Mouse (Mus musculus) urinary bladder, postnatal 36 days (tissue): Measurements from ENCODE around the gene Homez.

ENCODE experiments used
- DNase-seq, 2 experiments: peaks; one replicate each; pipeline ENCODE4 v3.0.0; 2022; ENCODE audit warnings: low spot score in 2 of 2, mixed read lengths in 1 of 2

The Homez gene

DNA sequence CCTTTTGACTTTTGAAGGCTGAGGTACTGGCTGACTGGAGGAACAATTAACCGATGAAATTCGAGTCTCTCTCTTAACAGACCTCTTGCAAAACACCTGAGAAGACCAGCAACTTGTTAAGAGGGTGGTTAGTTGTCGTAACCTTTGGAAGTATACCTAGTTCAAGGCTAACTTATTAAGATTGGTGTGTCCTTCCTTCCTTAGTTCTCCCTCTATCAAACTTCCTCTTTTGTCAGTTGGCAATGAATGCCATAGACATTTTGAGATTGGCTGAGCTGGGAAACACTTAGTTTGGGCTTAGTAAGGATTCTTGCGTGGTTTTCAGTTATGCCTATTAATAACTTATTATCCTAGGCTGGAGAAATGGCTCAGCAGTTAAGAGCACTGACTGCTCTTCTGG lies 2.7 kb downstream of the Homez start:
- DNase-seq: no peak

DNA sequence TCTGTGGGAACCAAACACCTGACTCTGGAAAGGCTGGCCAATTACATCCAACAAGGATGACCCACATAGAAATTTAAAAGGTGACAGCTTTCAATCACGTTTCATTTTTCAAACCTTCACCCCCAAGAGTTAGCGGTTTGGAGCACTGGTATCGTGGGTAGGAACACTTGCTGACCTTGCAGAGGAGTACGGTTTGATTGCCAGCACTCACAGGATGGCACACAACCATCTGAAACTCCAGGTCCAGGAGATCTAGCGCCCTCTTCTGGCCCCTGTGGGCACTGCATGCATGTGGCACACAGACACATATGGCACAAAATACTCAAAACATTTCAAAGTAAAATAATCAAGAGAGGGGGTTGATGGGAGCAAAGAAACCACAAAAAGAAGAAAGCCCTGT lies 3.8 kb downstream of the Homez start:
- no peak for DNase-seq

DNA sequence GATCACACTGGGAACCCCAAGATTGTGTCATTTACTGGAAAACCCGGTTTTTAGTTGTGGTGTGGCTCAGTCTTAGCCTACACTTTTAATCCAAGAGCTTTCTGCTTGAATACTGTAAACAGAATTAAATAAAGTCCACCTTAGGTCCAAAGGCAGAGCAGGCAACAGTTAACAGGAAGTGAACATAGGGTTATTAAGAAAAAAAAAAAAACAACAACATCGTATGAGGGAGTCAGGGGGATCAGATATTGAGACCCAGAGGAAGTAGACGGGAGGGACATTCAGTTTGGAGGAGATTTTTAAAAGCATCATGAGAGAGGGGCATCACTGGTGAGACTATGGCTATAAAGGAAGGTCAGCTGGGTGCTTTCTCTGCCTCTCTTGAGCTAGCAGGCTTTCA lies 4.5 kb downstream of the Homez start:
- no peak for DNase-seq

DNA sequence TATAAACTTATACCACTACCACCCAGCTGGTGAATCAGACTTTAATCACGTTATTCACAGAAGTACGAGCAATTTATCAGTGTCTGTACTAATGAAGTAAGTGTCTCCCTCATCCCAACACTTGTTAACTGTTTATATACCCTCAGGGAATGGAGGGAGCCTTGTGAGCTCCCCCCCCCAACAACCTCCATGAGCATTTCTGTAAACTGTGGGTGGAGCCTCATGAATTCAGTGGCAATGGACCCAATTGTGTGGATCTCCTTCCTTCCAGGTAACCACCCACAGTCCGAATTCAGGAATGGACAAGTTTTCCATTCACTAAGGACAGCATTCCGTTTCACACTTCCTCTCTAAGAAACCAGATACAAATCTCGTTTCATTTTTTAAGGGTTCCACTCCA lies 5.1 kb downstream of the Homez start:
- DNase-seq: no peak

DNA sequence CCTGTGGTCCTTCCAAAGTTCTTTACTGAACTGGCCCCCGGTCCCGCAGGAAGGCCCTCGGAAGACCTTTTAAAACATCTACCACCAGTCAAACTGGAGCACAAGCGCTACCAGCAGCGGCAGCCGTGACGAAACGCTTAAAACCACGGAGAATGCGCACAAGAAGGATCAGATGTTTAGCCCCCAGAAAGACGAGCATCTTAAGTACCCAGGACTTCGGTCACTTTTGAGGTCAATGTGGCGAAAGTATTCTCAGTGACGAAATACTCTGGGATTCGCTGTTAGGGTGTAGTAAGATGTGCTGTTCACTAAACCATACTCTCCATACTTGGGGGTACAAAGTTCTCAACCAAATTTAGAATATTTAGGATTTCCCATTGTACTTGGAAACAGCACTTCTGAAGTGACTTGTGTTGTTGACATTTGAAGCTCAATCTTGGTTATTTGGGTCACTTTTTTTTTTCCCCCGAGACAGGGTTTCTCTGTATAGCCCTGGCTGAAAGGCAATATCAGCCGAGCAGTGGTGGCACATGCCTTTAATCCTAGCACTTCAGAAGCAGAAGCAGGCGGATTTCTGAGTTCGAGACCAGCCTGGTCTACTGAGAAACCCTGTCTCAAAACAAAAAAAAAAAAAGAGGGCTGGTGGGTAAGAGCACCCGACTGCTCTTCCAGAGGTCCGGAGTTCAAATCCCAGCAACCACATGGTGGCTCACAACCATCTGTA lies 6.3 kb downstream of the Homez start:
- no peak for DNase-seq

DNA sequence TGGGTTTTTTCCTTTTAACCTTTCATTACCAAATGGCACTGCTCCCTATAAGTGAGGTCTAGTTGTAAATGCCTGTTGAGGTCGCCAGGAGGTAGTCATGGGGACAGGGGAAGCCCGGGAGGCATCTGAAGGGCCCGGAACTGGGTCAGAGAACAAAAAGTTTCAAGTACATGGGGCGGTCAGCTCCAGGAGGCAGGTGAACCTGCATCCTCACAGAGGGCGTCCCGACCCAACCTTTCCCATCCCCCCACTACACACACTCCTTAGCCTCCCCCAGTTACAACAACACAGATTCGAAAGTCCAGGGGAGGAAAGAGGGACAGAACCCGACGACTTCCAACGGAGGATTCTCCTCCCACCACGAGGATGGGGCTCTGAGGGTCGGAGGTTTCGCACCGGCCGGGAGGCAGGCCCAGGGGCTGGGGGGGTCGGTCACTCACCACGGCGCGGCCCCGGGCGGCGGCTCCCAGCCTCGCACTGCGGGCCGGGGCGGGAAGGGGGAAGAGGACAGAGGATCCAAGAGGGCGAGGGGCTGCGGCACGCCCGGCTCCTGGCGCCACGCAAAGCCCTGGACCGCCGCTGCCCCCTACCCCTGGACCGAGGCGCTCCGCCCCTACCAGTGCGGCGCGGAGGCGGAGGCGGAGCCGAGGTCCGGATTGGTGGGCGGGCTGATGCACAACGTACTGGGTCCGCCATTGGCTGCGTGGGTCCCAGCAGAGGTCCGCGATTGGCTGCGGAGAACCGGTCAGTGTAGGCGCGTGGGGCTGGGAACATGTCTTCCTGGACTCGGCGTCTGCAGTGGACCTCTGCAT lies 7.1 kb downstream of the Homez start:
- peak; percentile 82 to 93 for DNase-seq

DNA sequence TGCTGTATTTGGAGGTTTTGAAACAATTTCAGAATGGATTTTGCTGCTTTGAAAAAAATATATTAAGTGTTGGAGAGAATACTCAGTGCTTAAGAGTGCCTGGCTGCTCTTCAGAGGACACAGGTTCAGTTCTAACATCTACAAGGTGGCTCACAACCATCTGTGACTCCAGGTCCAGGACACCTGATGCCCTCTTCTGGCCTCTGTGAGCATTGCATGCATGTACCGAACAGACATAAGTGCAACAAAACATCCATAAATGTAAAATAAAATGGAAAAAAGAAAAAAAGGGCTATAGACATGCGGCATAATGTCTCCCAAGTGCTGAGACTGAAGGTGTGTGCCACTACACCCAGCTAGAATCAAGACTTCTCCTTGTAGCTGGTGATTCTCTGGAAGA lies 10.2 kb downstream of the Homez start:
- DNase-seq: peak; percentile 44 to 53

DNA sequence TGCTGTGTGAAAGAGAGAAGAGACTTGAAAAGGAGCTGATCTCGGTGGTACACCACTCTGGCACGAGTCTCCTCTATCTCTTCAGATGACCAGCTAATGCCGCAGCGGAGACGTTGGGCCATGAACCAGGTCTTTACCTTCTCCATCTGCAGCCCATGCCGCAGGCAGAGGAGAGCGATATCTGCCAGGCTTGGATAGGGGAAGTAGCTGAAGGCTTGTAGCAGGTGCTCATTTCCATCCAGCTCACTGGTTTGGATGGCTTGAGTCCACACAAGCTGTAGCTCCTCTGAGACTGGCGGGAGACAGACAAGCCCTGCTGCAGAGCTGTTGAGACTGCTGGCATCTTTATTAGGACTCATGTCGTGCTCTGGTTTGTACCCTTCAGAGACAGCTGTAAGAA lies 12.9 kb downstream of the Homez start:
- no peak for DNase-seq

DNA sequence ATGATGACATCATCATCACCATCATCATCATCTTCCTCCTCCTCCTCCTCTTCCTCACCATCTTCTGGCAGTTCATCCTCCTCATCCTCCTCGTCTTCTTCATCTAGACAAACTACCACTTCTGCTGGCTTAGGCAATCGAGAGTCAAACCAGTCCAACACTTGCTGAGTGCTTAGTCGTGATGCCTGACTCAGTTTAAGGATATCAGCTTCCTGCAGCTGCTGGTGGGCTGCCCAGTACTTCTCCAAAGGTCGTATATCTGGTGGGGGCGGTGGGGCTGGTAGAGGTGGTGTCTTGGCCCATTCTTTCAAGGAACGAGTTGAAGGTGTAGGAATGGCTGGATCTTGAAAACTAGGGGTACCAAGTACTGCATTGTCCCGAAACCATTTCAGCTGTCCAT lies 14.1 kb downstream of the Homez start:
- no peak for DNase-seq

DNA sequence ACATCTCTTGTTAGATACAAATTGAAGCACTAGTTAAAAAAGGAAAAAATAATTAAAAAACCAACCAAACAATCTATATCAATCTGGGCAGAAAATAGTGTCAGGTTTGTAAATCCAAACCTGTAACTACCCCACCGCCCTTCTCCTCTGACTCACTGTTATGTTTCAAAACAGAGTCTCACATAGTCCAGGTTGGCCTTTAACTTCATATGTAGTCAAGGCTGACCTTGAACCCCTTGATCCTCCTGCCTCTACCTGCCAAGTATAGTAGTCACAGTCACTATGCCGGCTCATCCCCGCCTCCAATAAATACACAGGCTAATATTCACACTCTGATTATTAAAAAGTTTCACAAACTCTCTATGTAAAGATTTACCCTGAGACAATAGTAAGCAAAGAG lies 15.0 kb downstream of the Homez start:
- DNase-seq: no peak

DNA sequence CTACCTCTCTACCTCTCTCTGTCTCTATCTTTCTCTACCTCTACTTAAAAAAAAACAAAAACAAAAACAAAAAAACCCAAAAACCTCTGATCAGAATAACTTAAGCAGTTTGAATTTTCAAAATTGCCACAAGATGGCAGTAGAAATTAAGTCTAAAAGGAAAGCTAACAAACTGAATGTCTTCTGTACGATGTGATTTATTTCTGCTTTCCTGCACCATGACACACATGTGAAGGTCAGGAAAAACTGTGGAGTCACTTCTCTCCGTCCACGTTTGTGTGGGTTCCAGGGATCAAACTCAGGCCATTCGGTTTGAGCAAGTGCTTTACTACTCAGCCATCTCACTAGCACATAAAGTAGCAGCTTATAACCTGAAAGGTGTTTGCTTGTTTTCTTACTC lies 27.3 kb downstream of the Homez start:
- peak in 1 of 2 experiments; percentile 11 for DNase-seq

DNA sequence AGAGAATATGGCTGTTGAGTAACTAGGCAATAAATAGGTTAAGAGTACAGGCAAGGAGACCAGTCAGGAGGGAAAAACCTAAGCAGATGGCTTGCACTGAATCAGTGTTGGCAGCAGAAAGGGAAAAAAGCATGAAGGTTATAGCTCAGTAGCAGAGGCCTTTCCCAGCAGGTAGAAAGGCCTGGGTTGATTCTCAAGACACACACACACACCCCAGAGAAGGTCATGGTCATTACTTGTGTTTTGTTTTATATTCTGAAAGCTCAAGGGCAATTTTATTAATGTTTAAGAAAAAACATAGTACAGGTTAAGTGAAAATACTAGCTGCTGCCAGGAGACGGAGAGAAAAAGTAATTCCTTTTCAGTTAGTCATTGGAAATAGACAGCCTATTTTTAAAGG lies 47.0 kb downstream of the Homez start:
- no peak for DNase-seq

DNA sequence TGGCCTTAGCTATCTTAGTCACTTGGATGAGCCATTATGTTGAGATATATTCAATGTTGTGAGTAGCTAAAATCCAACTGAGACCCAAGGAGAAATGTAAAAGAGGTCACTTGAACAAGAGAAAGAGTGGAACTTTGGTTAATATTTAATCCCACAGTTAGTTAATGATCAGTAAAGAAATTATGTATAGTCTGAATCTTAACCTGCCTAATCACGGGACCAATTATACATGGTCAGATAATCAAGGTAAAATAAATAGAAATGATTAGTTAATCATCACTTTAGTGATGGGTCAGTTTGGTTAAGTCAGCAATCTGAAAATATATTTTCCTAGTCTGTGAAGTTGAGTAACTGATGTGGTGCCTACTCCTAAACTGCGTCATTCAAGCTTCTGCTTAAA lies 48.5 kb downstream of the Homez start:
- DNase-seq: no peak

DNA sequence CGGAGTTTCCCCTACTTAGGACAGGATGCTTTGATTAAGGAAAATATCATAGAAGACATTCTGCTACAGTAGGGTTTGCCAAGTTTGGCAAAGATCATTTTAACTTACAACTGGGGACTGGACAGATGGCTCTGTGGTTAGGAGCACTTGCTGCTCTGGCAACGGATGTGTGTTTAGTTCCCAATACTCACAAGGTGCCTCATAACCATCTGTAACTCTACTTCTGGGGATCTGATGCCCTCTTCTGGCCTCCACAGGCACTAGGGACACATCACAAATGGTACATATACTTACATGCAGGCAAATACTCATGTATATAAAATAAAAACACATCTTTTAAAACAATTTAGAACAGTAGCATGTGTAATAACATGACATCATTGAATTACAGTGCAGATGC lies 53.0 kb downstream of the Homez start:
- no peak for DNase-seq

DNA sequence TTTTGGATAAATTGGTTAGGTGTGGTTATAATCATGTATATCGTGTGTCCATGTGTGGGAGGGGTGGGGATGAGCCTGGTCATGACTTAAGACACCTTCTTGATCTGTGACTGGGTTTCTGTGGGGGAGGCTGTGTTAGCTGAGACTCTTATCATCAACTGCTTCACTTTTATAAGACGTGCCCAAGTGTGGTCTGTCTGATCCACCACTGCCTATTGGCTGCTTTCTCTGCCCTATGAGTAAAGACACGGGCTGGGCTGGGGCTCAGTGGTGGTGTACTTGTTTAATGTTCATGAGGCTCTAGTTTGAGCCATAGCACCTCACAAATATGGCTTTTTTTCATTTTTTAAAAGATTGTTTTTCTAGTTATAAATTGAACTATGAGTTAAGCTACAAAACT lies 55.0 kb downstream of the Homez start:
- no peak for DNase-seq

DNA sequence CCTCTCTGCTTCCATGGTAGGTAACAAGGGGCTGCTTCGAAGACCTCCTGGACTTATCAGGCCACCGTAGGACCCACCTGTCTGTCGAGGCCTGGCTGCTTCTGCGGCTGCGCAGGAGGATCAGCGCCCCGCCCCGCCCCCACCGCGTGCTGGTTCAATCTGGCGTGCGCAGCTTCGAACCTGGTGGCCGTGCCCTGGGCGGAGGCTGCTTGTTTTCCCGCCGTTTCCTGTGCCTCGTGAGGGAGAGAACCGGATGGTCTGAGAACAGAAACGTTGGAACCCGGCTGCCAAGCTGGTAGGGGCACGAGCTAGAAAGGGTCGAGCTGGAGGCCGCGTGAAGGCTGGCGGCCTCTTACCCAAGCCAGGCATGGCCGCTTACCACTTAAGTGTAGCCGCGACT lies 56.8 kb downstream of the Homez start, which contains the start of gene Rnf212b:
Rnf212b (plus strand) TSS at position 151 of the 400 bp plus-strand sequence.
- no peak for DNase-seq

DNA sequence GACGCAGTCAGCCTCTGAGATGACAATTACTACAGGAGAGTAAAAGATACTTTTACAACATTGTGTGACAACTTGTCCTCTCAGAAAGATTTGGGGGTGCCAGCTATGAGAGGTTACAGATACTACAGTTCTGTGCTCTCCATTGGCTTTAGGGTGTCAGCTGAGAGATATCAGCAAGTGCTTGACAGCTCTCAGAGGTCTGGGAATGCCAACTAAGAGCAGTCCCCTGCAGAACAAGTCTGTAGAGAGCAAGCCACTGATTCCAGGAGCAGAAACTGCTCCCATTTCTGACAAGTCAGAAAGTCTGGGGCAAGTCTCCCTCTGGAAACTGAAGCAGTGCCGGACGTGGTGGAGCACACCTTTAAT lies 61.1 kb downstream of the Homez start:
- DNase-seq: no peak

DNA sequence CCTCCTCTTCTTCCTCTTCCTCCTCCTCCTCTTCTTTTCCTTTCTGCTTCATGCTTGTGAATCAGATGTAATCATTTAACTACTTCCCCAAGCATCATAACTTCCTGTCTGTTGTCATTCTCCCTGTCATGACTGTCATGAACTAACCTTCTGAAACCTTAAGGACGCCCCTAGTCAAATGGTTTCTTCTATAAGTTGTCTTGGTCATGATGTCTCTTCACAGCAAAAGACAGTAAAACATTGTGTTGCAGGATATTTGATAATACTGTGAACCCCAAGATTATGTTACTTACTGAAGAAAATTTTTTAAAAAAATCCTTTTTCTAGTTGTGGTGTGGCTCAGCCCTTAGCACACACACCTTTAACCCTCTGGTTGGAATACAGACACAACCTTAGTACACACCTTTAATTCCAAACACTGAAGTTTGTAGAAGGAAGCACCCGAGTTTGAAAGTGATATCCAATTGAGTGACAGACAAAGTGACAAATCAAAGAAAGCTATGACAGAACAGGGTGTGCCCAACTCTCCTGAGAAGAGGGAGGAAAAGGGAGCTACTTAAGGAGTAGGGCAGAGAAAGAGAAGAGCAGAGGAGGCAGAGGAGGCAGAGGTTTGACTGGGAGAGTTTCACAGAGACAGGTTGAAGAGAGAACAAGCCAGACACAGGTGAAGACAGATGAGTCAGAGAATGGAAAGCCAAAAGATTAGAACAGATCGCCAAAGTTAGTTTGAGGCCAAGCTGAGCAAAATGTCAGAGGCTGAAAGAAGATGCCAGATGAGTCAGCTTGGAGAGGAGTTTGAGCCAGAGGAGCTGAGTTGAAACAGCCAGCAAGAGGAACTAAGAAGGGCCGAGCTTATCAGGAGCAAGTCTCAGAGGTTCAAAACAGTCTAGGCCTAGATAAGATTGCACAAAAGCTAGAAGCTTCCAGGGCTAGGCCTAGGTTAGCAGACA lies 61.8 kb downstream of the Homez start:
- DNase-seq: peak; percentile 15 to 22

DNA sequence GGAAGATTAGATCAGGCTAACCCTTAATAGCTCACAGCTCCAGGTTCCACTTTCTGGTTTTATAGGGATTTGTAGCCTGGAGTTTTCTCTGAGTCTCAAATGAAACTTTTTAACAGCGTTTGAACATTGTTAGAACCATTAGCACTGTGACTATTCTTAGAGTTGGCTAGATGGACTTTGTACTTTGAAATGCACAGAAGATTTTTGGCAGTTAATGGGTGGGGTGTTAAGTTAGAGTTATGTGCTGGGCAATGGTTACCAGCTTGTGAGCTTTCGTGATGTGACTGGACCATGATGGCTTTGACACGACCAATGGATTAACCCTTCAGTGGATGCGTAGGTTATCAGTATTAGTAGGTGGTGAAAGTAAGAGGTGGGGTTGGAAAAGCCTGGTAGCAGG lies 64.6 kb downstream of the Homez start:
- no peak for DNase-seq
